Mouse (Mus musculus) MEL (cell line): ENCODE results near the gene Abcb11.

ENCODE experiments used
- CTCF ChIP-seq, 3 experiments: IDR thresholded peaks in 2 of 3; conservative IDR thresholded peaks in 1 of 3; 2 replicates each; pipeline ENCODE4 v1.5.1; 2011 to 2012; ENCODE audit warnings: low read length in 3 of 3, low read depth in 2 of 3, mild to moderate bottlenecking in 2 of 3, improper control_type of control experiment in 1 of 3, inconsistent platforms in 1 of 3, mixed read lengths in 1 of 3, moderate library complexity in 1 of 3; ENCODE audit not compliant: control insufficient read depth in 1 of 3, insufficient read depth in 1 of 3, poor library complexity in 1 of 3, severe bottlenecking in 1 of 3
- EP300 ChIP-seq, 2 experiments: IDR thresholded peaks; 2 replicates each; pipeline ENCODE4 v1.6.1; 2011; ENCODE audit warnings: improper control_type of control experiment in 2 of 2, low read length in 2 of 2, low read depth in 1 of 2, mild to moderate bottlenecking in 1 of 2
- MYB ChIP-seq: IDR thresholded peaks from 2 replicates; pipeline ENCODE4 v1.6.1; 2011; ENCODE audit warnings: mild to moderate bottlenecking, low read depth, low read length, improper control_type of control experiment
- NRF1 ChIP-seq: IDR thresholded peaks from 2 replicates; pipeline ENCODE4 v1.6.1; 2014; ENCODE audit warnings: low read depth, mild to moderate bottlenecking, inconsistent platforms, low read length, improper control_type of control experiment, moderate library complexity; ENCODE audit not compliant: poor library complexity, insufficient read depth, severe bottlenecking
- POLR2A ChIP-seq, 2 experiments: IDR thresholded peaks; 2 replicates each; pipeline ENCODE4 v1.6.1; 2011 to 2012; ENCODE audit warnings: low read length in 2 of 2, mild to moderate bottlenecking in 2 of 2, control low read depth in 1 of 2, improper control_type of control experiment in 1 of 2, low read depth in 1 of 2, moderate library complexity in 1 of 2; ENCODE audit not compliant: control insufficient read depth in 1 of 2, insufficient read depth in 1 of 2, poor library complexity in 1 of 2
- POLR2AphosphoS5 ChIP-seq: IDR thresholded peaks from 2 replicates; pipeline ENCODE4 v1.6.1; 2012; ENCODE audit warnings: low read depth, borderline replicate concordance, mild to moderate bottlenecking, inconsistent platforms, low read length, moderate library complexity, mixed read lengths
- USF1 ChIP-seq: IDR thresholded peaks from 2 replicates; pipeline ENCODE4 v1.6.1; 2014; ENCODE audit warnings: low read depth, mild to moderate bottlenecking, inconsistent platforms, low read length, improper control_type of control experiment, moderate library complexity

GRCm38 (mm10) chr2:69205791-69206351 lies 136.5 kb downstream of the Abcb11 start, which contains the start of gene Spc25:
- TF ChIP-seq CTCF (IDR thresholded peaks at IDR 0.05 in 2 of 3, conservative IDR thresholded peaks at IDR 0.05 in 1 of 3; ENCODE audit: control insufficient read depth in 1 of 3, insufficient read depth in 1 of 3, low read depth in 2 of 3, low read length in 3 of 3, poor library complexity in 1 of 3, severe bottlenecking in 1 of 3) (no peak), POLR2A (IDR thresholded peaks at IDR 0.05; ENCODE audit: control insufficient read depth in 1 of 2, insufficient read depth in 1 of 2, low read depth in 1 of 2, low read length in 2 of 2, poor library complexity in 1 of 2) (peak; percentile 71 to 91; a peak in 3 of 4 replicates), NRF1 (peak; percentile 31; the same call in 1 of the 2 replicates), POLR2AphosphoS5 (no peak), USF1 (no peak), MYB (no peak), EP300 (IDR thresholded peaks at IDR 0.05; ENCODE audit: low read depth in 1 of 2, low read length in 2 of 2) (no peak)
